Mouse (Mus musculus): ENCODE measurements around the gene Abi3. TPM values are rescaled to one million over a fixed set of nuclear protein-coding genes. Genes with fewer than 3 reads are reported as not detected.

Abi3 gene
- polyA plus RNA-seq, 1 experiment from 2014 or later, result 0.64 TPM

- Histone ChIP-seq H3K9me3 (ENCODE audit: control insufficient read depth, low read length) (no peaks in the 10 kb centered on the region), H3K27me3 (ENCODE audit: control insufficient read depth, insufficient read depth, low read length) (no peaks in the 10 kb centered on the region), H3K4me3 (ENCODE audit: low read depth, low read length) (no peak overlapping the region), H3K4me1 (ENCODE audit: control insufficient read depth, insufficient read depth, low read length) (no peaks in the 10 kb centered on the region), H3K9ac (replicated peaks; ENCODE audit: low read depth, low read length) (no peak overlapping the region), H3K36me3 (ENCODE audit: control insufficient read depth, insufficient read depth, low read length) (no peaks in the 10 kb centered on the region), H3K4me2 (ENCODE audit: low read depth, low read length) (no peak overlapping the region), H3K27ac (ENCODE audit: low read depth, low read length) (no peak overlapping the region)
- ATAC-seq (ENCODE audit: low read depth), result no peak
- 75% methylated on average over 5 of the region's 5 CpGs for WGBS
Observed at GRCm38 (mm10) chr11:95842953-95843352, 677 bp upstream of the Abi3 start.

- Histone ChIP-seq H3K4me1 (ENCODE audit: control insufficient read depth, insufficient read depth, low read length) (no peaks in the 10 kb centered on the region), H3K4me2 (ENCODE audit: low read depth, low read length) (no peak overlapping the region), H3K9ac (replicated peaks; ENCODE audit: low read depth, low read length) (no peak overlapping the region), H3K36me3 (ENCODE audit: control insufficient read depth, insufficient read depth, low read length) (no peaks in the 10 kb centered on the region), H3K27ac (ENCODE audit: low read depth, low read length) (no peak overlapping the region), H3K27me3 (ENCODE audit: control insufficient read depth, insufficient read depth, low read length) (no peaks in the 10 kb centered on the region), H3K4me3 (ENCODE audit: low read depth, low read length) (no peak overlapping the region), H3K9me3 (ENCODE audit: control insufficient read depth, low read length) (no peaks in the 10 kb centered on the region)
- WGBS, result 63% methylated on average over 10 of the region's 10 CpGs
- no peak for ATAC-seq (ENCODE audit: low read depth)
Observed at GRCm38 (mm10) chr11:95841498-95841830, 812 bp downstream of the Abi3 start.

- Histone ChIP-seq H3K9ac (replicated peaks; ENCODE audit: low read depth, low read length) (no peak overlapping the region), H3K4me2 (ENCODE audit: low read depth, low read length) (no peak overlapping the region), H3K9me3 (ENCODE audit: control insufficient read depth, low read length) (no peaks in the 10 kb centered on the region), H3K27ac (ENCODE audit: low read depth, low read length) (no peak overlapping the region), H3K27me3 (ENCODE audit: control insufficient read depth, insufficient read depth, low read length) (no peaks in the 10 kb centered on the region), H3K4me3 (ENCODE audit: low read depth, low read length) (no peak overlapping the region), H3K4me1 (ENCODE audit: control insufficient read depth, insufficient read depth, low read length) (no peaks in the 10 kb centered on the region), H3K36me3 (ENCODE audit: control insufficient read depth, insufficient read depth, low read length) (no peaks in the 10 kb centered on the region)
- WGBS, result 75% methylated on average over 5 of the region's 5 CpGs
- ATAC-seq (ENCODE audit: low read depth), result no peak
Observed at GRCm38 (mm10) chr11:95840694-95841497, 1.4 kb downstream of the Abi3 start.

GRCm38 (mm10) chr11:95838999-95839868 is 3.0 kb downstream of the Abi3 start:
- ATAC-seq (ENCODE audit: low read depth), result no peak
- Histone ChIP-seq H3K4me3 (ENCODE audit: low read depth, low read length) (no peak overlapping the region), H3K27ac (ENCODE audit: low read depth, low read length) (no peak overlapping the region), H3K27me3 (ENCODE audit: control insufficient read depth, insufficient read depth, low read length) (peaks cover 13% of the 10 kb centered on the region; the same call in 1 of the 2 replicates), H3K9me3 (ENCODE audit: control insufficient read depth, low read length) (no peaks in the 10 kb centered on the region), H3K4me1 (ENCODE audit: control insufficient read depth, insufficient read depth, low read length) (no peaks in the 10 kb centered on the region), H3K36me3 (ENCODE audit: control insufficient read depth, insufficient read depth, low read length) (no peaks in the 10 kb centered on the region), H3K9ac (replicated peaks; ENCODE audit: low read depth, low read length) (no peak overlapping the region), H3K4me2 (ENCODE audit: low read depth, low read length) (no peak overlapping the region)
- WGBS, result 73% methylated on average over 8 of the region's 8 CpGs

GRCm38 (mm10) chr11:95838598-95838997 is 3.7 kb downstream of the Abi3 start:
- H3K9me3 ChIP-seq (ENCODE audit: control insufficient read depth, low read length), result no peaks in the 10 kb centered on the region
- no peaks in the 10 kb centered on the region for H3K36me3 ChIP-seq (ENCODE audit: control insufficient read depth, insufficient read depth, low read length)
- 83% methylated on average over 4 of the region's 4 CpGs for WGBS
- H3K4me3 ChIP-seq (ENCODE audit: low read depth, low read length), result no peak overlapping the region
- H3K9ac ChIP-seq (replicated peaks; ENCODE audit: low read depth, low read length), result no peak overlapping the region
- ATAC-seq (ENCODE audit: low read depth), result no peak
- no peak overlapping the region for H3K4me2 ChIP-seq (ENCODE audit: low read depth, low read length)
- no peaks in the 10 kb centered on the region for H3K4me1 ChIP-seq (ENCODE audit: control insufficient read depth, insufficient read depth, low read length)
- peaks cover 17% of the 10 kb centered on the region for H3K27me3 ChIP-seq (ENCODE audit: control insufficient read depth, insufficient read depth, low read length)
- H3K27ac ChIP-seq (ENCODE audit: low read depth, low read length), result no peak overlapping the region

- H3K9ac ChIP-seq (replicated peaks; ENCODE audit: low read depth, low read length), result no peak within 1 kb of the TSS
- peaks cover 31% of the 10 kb centered on the region for H3K27me3 ChIP-seq (ENCODE audit: control insufficient read depth, insufficient read depth, low read length)
- 75% methylated on average over 10 of the region's 10 CpGs for WGBS
- H3K4me2 ChIP-seq (ENCODE audit: low read depth, low read length), result no peak within 1 kb of the TSS
- H3K27ac ChIP-seq (ENCODE audit: low read depth, low read length), result no peak within 1 kb of the TSS
- H3K4me3 ChIP-seq (ENCODE audit: low read depth, low read length), result no peak within 1 kb of the TSS
- ATAC-seq (ENCODE audit: low read depth), result no peak
- no peaks in the 10 kb centered on the region for H3K9me3 ChIP-seq (ENCODE audit: control insufficient read depth, low read length)
- no peaks in the 10 kb centered on the region for H3K4me1 ChIP-seq (ENCODE audit: control insufficient read depth, insufficient read depth, low read length)
- H3K36me3 ChIP-seq (ENCODE audit: control insufficient read depth, insufficient read depth, low read length), result no peaks in the 10 kb centered on the region
Observed at GRCm38 (mm10) chr11:95837059-95837458, 5.2 kb downstream of the Abi3 start, which contains the start of gene Gngt2. Gene Gngt2, plus strand, starts transcription at chr11:95837216.

- H3K4me2 ChIP-seq (ENCODE audit: low read depth, low read length), result no peak overlapping the region
- no peak overlapping the region for H3K9ac ChIP-seq (replicated peaks; ENCODE audit: low read depth, low read length)
- H3K4me3 ChIP-seq (ENCODE audit: low read depth, low read length), result no peak overlapping the region
- ATAC-seq (ENCODE audit: low read depth), result no peak
- no peaks in the 10 kb centered on the region for H3K36me3 ChIP-seq (ENCODE audit: control insufficient read depth, insufficient read depth, low read length)
- H3K9me3 ChIP-seq (ENCODE audit: control insufficient read depth, low read length), result no peaks in the 10 kb centered on the region
- WGBS, result 47% methylated on average over 6 of the region's 6 CpGs
- no peaks in the 10 kb centered on the region for H3K4me1 ChIP-seq (ENCODE audit: control insufficient read depth, insufficient read depth, low read length)
- H3K27ac ChIP-seq (ENCODE audit: low read depth, low read length), result no peak overlapping the region
- peaks cover 36% of the 10 kb centered on the region for H3K27me3 ChIP-seq (ENCODE audit: control insufficient read depth, insufficient read depth, low read length)
Observed at GRCm38 (mm10) chr11:95836433-95836832, 5.8 kb downstream of the Abi3 start.

GRCm38 (mm10) chr11:95835832-95836231 is 6.4 kb downstream of the Abi3 start:
- no peaks in the 10 kb centered on the region for H3K9me3 ChIP-seq (ENCODE audit: control insufficient read depth, low read length)
- H3K4me1 ChIP-seq (ENCODE audit: control insufficient read depth, insufficient read depth, low read length), result peaks cover 3% of the 10 kb centered on the region; the same call in 1 of the 2 replicates
- H3K9ac ChIP-seq (replicated peaks; ENCODE audit: low read depth, low read length), result no peak overlapping the region
- H3K27ac ChIP-seq (ENCODE audit: low read depth, low read length), result no peak overlapping the region
- peaks cover 42% of the 10 kb centered on the region for H3K27me3 ChIP-seq (ENCODE audit: control insufficient read depth, insufficient read depth, low read length)
- no peak overlapping the region for H3K4me2 ChIP-seq (ENCODE audit: low read depth, low read length)
- WGBS, result 49% methylated on average over 6 of the region's 6 CpGs
- no peak for ATAC-seq (ENCODE audit: low read depth)
- H3K4me3 ChIP-seq (ENCODE audit: low read depth, low read length), result no peak overlapping the region
- H3K36me3 ChIP-seq (ENCODE audit: control insufficient read depth, insufficient read depth, low read length), result no peaks in the 10 kb centered on the region

Measured in neural tube, embryonic 14.5 days (tissue).